Mouse (Mus musculus) olfactory bulb, adult 2 months (tissue): Measurements from ENCODE around the gene Gm38393.

Experiments
- CTCF ChIP-seq: fragments of 200-500 bp; IDR thresholded peaks from 2 replicates; pipeline ENCODE4 v1.5.1; 2012; ENCODE audit warnings: low read depth, mild to moderate bottlenecking, low read length, moderate library complexity; ENCODE audit not compliant: insufficient read depth
- POLR2A ChIP-seq: fragments of 200-500 bp; IDR thresholded peaks from 2 replicates; pipeline ENCODE4 v1.6.1; 2012; ENCODE audit warnings: mild to moderate bottlenecking, low read depth, low read length, moderate library complexity; ENCODE audit not compliant: insufficient read depth

- TF ChIP-seq CTCF: no peak
- TF ChIP-seq POLR2A: no peak
Observed at GRCm38 (mm10) chr7:60006262-60006661, 1.4 kb upstream of the Gm38393 start.
